Mouse (Mus musculus): ENCODE results near the gene Fahd1. TPM values are rescaled to one million over a fixed set of nuclear protein-coding genes. Genes with fewer than 3 reads are reported as not detected.

The Fahd1 gene
- polyA plus RNA-seq, 1 experiment from 2014 or later: 20.7 TPM

DNA sequence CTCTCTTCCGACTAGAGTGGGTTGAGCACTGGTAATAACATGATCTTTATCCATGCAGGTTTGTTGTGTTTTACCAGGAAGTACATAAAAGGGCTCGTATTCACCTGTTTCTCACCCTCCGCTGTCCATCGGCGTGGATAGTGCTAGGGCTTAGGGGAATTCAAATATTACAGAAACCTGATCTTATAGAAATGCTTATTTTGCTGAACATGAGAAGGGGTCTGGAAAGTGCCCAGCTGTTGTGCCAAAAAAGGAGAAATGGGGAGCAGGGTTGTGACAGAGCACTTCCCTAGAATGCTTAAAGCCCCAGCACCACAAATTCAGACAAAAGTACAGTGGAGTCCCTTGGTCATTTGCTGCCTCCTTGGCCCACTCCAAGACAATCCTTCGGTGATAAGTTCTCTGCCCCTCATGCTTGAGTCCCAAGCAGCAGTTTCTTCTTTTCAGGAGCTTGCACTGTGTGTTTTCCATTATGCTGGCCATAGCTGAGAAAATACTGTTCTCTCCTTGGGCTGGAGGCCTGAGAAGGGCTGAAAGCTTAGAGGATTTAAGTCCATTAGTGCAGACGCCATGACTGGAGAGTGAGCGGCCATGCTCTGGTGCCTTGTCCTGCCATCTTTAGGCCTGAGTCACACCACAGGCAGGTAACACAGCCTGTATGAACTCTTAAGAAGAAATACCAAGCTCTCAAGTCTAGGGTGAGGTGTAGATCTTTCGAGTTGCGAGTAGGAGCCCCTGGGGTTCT lies 1.4 kb upstream of the Fahd1 start:
- H3K4me1 ChIP-seq (replicated peaks): peaks cover 29% of the 10 kb centered on the region
- H3K4me3 ChIP-seq: peak overlapping the region; percentile 70
- peaks cover 20% of the 10 kb centered on the region for H3K36me3 ChIP-seq
- DNase-seq (ENCODE audit: low spot score): no peak
- 80% methylated on average over 10 of the region's 10 CpGs for WGBS
- H3K9me3 ChIP-seq: no peaks in the 10 kb centered on the region
- no peak overlapping the region for H3K27ac ChIP-seq
- peaks cover 10% of the 10 kb centered on the region for H3K27me3 ChIP-seq (ENCODE audit: insufficient read depth, poor library complexity, severe bottlenecking)

GRCm38 (mm10) chr17:24850773-24851127 lies 586 bp upstream of the Fahd1 start:
- DNase-seq (ENCODE audit: low spot score): no peak
- Histone ChIP-seq H3K36me3 (peaks cover 13% of the 10 kb centered on the region), H3K27me3 (ENCODE audit: insufficient read depth, poor library complexity, severe bottlenecking) (peaks cover 10% of the 10 kb centered on the region), H3K9me3 (no peaks in the 10 kb centered on the region), H3K27ac (peak overlapping the region; percentile 93), H3K4me1 (replicated peaks) (peaks cover 29% of the 10 kb centered on the region), H3K4me3 (peak overlapping the region; percentile 70)
- 2% methylated on average over 20 of the region's 20 CpGs for WGBS

DNA sequence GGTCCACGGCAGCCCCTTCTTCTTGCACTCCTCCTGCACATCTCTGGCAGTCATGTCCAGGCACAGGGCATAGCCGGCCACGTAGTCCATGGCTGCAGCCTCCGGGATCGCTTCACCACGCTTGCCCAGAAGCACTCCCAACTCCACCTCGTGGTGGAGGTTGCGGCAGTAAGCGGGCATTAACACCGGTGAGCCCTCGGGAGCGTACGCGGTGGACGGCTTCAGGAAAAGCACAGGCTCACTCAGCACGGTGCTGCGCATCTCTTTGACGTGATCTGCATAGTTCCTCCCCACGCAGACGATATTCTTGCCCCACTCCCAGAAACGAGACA lies 465 bp downstream of the Fahd1 start:
- Histone ChIP-seq H3K4me3 (peak overlapping the region; percentile 70), H3K9me3 (no peaks in the 10 kb centered on the region), H3K27ac (peak overlapping the region; percentile 93), H3K4me1 (replicated peaks) (peaks cover 29% of the 10 kb centered on the region), H3K27me3 (ENCODE audit: insufficient read depth, poor library complexity, severe bottlenecking) (peaks cover 10% of the 10 kb centered on the region), H3K36me3 (peaks cover 13% of the 10 kb centered on the region)
- DNase-seq (ENCODE audit: low spot score): no peak
- under 1% methylated on average over 21 of the region's 21 CpGs for WGBS

DNA sequence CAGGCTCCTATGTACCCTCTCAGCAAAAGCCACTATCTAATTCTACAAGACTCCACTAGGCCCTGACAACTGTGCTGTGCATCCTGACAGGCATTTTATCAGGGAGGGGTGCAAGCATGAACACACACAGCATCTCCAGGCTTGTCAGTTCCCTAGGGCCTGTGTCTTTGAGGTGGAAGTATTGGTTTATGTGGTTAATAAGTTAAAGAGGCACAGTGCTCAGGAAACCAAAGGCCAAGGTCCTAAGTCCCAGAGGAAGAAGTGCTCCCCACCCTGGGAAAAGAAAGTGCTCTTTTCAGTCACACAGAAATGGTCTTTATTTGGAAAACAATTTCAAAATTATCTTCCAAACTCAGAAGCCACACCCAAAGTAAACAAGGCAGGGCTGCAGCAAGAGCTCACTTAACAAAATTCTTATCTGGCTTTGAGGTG lies 1.5 kb downstream of the Fahd1 start:
- peak overlapping the region; percentile 70 for H3K4me3 ChIP-seq
- no peak for DNase-seq (ENCODE audit: low spot score)
- H3K27ac ChIP-seq: no peak overlapping the region; the same call in 1 of the 2 replicates

DNA sequence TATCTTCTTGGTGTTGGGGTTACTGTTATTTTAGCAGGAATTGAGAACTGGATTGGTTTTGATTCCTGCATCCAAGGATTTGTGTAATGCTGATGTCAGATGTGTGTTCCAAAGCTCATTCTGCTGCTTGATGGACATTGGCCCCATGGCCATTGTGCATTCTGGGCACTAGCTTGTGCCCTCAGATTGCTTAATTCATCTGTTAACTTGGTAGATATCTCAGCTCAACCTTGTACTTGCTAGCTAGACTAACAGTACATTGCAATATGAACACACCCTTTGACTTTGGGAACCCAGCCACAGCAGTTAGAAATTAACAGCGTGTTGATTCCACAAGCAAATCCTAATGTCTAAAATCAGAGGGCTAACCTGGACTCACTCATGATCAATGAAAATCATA lies 2.8 kb downstream of the Fahd1 start:
- no peaks in the 10 kb centered on the region for H3K9me3 ChIP-seq
- H3K36me3 ChIP-seq: no peaks in the 10 kb centered on the region
- peaks cover 17% of the 10 kb centered on the region for H3K27me3 ChIP-seq (ENCODE audit: insufficient read depth, poor library complexity, severe bottlenecking)
- no peak overlapping the region for H3K4me3 ChIP-seq
- WGBS: 94% methylated on average over 1 of the region's 1 CpGs
- H3K27ac ChIP-seq: no peak overlapping the region
- no peak for DNase-seq (ENCODE audit: low spot score)
- peaks cover 29% of the 10 kb centered on the region for H3K4me1 ChIP-seq (replicated peaks)

More for the DNA sequence above, 1.5 kb downstream of the Fahd1 start:
- Histone ChIP-seq H3K9me3 (no peaks in the 10 kb centered on the region), H3K4me1 (replicated peaks) (peaks cover 29% of the 10 kb centered on the region), H3K36me3 (peaks cover 9% of the 10 kb centered on the region), H3K27me3 (ENCODE audit: insufficient read depth, poor library complexity, severe bottlenecking) (peaks cover 17% of the 10 kb centered on the region)

- no peaks in the 10 kb centered on the region for H3K9me3 ChIP-seq
- H3K4me1 ChIP-seq (replicated peaks): peaks cover 13% of the 10 kb centered on the region
- H3K36me3 ChIP-seq: no peaks in the 10 kb centered on the region
- no peak overlapping the region for H3K4me3 ChIP-seq
- WGBS: 55% methylated on average over 9 of the region's 9 CpGs
- H3K27ac ChIP-seq: no peak overlapping the region
- DNase-seq (ENCODE audit: low spot score): no peak
- H3K27me3 ChIP-seq (ENCODE audit: insufficient read depth, poor library complexity, severe bottlenecking): peaks cover 7% of the 10 kb centered on the region; the same call in 1 of the 2 replicates
Observed at GRCm38 (mm10) chr17:24844525-24844924, 5.6 kb downstream of the Fahd1 start.

- Histone ChIP-seq H3K4me1 (replicated peaks) (no peaks in the 10 kb centered on the region), H3K36me3 (no peaks in the 10 kb centered on the region), H3K27me3 (ENCODE audit: insufficient read depth, poor library complexity, severe bottlenecking) (peaks cover 7% of the 10 kb centered on the region; the same call in 1 of the 2 replicates), H3K9me3 (no peaks in the 10 kb centered on the region), H3K4me3 (no peak overlapping the region), H3K27ac (no peak overlapping the region)
- 60% methylated on average over 2 of the region's 2 CpGs for WGBS
- no peak for DNase-seq (ENCODE audit: low spot score)
Observed at GRCm38 (mm10) chr17:24842631-24843030, 7.5 kb downstream of the Fahd1 start.

DNA sequence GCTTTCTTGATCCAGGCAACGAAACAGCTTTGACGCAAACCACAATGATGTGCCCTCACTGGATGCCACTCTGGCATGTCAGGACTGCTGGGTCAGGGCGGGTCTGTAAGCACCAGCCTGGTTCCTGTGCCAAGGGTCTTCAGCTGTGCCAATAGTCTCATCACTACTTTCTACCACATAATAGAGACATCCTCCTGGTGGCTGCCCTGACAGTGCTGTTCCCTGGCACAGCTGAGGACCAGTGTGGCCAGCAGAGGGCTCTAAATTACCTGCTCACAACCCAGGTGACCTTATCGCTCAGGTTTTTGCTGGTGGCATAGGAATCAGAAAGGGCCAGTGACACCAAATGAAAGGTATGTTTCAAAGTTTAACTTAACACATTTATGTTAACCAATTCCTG lies 9.0 kb downstream of the Fahd1 start:
- H3K27ac ChIP-seq: no peak overlapping the region
- no peaks in the 10 kb centered on the region for H3K36me3 ChIP-seq
- H3K27me3 ChIP-seq (ENCODE audit: insufficient read depth, poor library complexity, severe bottlenecking): peaks cover 7% of the 10 kb centered on the region; the same call in 1 of the 2 replicates
- 55% methylated on average over 4 of the region's 4 CpGs for WGBS
- H3K9me3 ChIP-seq: no peaks in the 10 kb centered on the region
- H3K4me1 ChIP-seq (replicated peaks): no peaks in the 10 kb centered on the region
- no peak overlapping the region for H3K4me3 ChIP-seq
- no peak for DNase-seq (ENCODE audit: low spot score)

DNA sequence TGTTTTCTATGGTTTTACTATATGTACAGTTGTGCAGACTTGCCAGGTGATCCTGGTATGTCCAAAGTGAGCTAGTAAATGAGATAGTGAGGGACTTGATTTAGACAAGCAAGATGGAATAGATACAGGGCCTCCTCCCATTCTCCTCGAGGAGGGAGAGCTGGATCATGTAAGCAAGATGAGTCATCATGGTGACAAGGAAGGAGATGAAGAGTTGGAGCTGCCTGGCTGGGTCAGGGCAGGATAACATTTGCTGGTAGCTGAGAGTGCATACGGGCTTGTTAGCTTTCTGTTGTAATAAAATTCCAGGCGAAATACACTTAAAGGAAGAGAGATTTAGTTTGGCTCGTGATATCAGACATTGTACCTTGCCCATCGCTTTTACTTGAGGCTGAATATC lies 9.8 kb downstream of the Fahd1 start:
- H3K27me3 ChIP-seq (ENCODE audit: insufficient read depth, poor library complexity, severe bottlenecking): peaks cover 7% of the 10 kb centered on the region; the same call in 1 of the 2 replicates
- no peak overlapping the region for H3K4me3 ChIP-seq
- H3K4me1 ChIP-seq (replicated peaks): no peaks in the 10 kb centered on the region
- no peaks in the 10 kb centered on the region for H3K36me3 ChIP-seq
- DNase-seq (ENCODE audit: low spot score): no peak
- no peak overlapping the region for H3K27ac ChIP-seq
- H3K9me3 ChIP-seq: no peaks in the 10 kb centered on the region
- 70% methylated on average over 5 of the region's 5 CpGs for WGBS

DNA sequence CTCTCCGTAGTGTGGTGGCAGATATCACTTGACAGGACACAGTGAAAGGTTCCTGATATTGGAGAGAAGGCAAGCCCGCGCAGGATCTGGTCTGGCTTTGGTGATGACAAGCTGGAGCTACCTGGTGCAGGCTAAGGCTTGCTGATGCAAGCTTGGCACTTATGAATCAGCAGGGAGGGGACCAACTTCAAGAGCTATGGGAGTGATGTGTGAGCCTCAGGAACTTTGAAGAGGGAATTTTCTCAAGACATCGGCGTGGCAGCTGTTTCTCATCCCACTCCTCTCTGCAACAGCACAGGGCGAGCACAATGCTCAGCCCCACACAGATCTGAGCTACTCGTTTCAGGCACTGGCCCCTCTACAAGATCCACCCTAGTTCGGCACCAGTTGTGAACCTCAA lies 10.3 kb downstream of the Fahd1 start, which contains the start of gene Hagh:
Gene Hagh (plus strand): TSS at position 302 of the 400 bp plus-strand sequence.
- H3K4me3 ChIP-seq: no peak within 1 kb of the TSS
- peaks cover 7% of the 10 kb centered on the region; the same call in 1 of the 2 replicates for H3K27me3 ChIP-seq (ENCODE audit: insufficient read depth, poor library complexity, severe bottlenecking)
- 71% methylated on average over 8 of the region's 8 CpGs for WGBS
- no peak within 1 kb of the TSS for H3K27ac ChIP-seq
- DNase-seq (ENCODE audit: low spot score): no peak
- no peaks in the 10 kb centered on the region for H3K4me1 ChIP-seq (replicated peaks)
- H3K9me3 ChIP-seq: no peaks in the 10 kb centered on the region
- no peaks in the 10 kb centered on the region for H3K36me3 ChIP-seq

DNA sequence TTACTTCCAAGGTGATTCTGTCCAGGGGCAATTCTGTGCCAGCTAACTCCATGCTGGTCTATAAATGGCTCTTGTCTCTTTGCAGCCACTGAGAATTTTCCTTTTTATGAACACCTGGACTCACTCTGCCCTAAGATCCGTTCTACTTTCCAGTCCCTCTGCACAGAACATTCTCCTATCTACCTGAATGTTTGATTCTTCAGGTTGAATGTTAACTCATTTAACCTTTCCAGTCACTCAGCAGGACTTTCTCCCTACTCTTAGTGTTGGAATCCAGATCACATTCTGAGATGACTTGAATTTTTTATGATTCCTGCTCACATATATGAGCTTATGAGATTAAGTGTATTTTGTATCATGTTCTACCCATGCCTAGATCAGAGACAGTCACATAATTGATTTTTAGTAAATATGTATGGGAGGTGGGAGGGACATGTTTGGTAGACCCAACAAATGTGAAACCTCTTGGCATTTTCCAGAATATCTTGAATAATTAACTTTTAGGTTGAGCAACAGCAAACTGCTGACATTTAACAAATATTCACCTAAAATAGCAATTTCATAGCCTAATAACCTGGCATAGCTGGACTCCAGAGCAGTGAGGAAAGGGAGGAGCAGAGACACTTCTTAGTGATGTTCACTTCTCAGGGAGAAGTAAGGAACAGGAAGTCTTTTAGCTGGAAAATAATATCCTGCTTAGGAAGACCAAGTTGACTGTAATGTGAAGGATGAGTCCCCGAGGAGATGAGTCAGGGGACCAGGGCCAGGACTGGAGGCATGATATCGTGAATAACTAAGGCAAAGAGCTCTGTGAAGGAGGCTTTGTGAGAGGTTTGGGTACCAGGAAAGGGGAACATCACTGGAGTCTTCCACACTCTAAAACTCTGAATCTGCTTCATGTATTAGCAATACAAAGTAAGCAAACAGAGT lies 28.5 kb downstream of the Fahd1 start:
- DNase-seq (ENCODE audit: low spot score): no peak
- no peaks in the 10 kb centered on the region for H3K4me1 ChIP-seq (replicated peaks)
- no peak overlapping the region for H3K4me3 ChIP-seq
- no peaks in the 10 kb centered on the region for H3K9me3 ChIP-seq
- no peaks in the 10 kb centered on the region; the same call in 1 of the 2 replicates for H3K27me3 ChIP-seq (ENCODE audit: insufficient read depth, poor library complexity, severe bottlenecking)
- H3K36me3 ChIP-seq: no peaks in the 10 kb centered on the region
- no peak overlapping the region for H3K27ac ChIP-seq
- 56% methylated on average over 3 of the region's 3 CpGs for WGBS

GRCm38 (mm10) chr17:24819469-24819868 lies 30.7 kb downstream of the Fahd1 start:
- H3K27me3 ChIP-seq (ENCODE audit: insufficient read depth, poor library complexity, severe bottlenecking): no peaks in the 10 kb centered on the region; the same call in 1 of the 2 replicates
- DNase-seq (ENCODE audit: low spot score): no peak
- 74% methylated on average over 2 of the region's 2 CpGs for WGBS
- H3K9me3 ChIP-seq: no peaks in the 10 kb centered on the region
- H3K27ac ChIP-seq: no peak overlapping the region
- no peaks in the 10 kb centered on the region for H3K36me3 ChIP-seq
- no peaks in the 10 kb centered on the region for H3K4me1 ChIP-seq (replicated peaks)
- no peak overlapping the region for H3K4me3 ChIP-seq

DNA sequence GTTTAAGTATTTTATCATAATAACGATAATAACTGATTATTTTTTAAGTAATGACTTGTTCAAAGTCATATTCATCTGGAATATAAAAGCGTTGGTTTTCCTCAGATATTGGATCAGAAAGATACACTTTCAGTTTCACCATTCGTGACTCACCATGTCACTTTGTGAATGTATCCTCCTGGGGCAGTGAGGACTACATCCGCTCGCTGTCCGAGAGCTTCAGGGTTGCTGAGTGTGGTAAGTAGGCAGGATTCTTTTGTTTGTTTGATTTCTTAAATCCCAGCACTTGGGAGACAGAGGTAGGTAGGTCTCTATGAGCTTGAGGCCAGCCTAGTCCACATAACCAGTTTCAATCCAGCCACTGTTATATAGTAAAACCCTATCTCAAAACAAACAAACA lies 32.0 kb downstream of the Fahd1 start:
- DNase-seq (ENCODE audit: low spot score): no peak
- H3K27me3 ChIP-seq (ENCODE audit: insufficient read depth, poor library complexity, severe bottlenecking): no peaks in the 10 kb centered on the region
- H3K4me1 ChIP-seq (replicated peaks): no peaks in the 10 kb centered on the region
- H3K36me3 ChIP-seq: no peaks in the 10 kb centered on the region
- WGBS: 50% methylated on average over 6 of the region's 6 CpGs
- H3K27ac ChIP-seq: no peak overlapping the region
- no peak overlapping the region for H3K4me3 ChIP-seq
- H3K9me3 ChIP-seq: no peaks in the 10 kb centered on the region
